Mouse (Mus musculus): ENCODE measurements around the gene Ampd2. TPM values are rescaled to one million over a fixed set of nuclear protein-coding genes. Genes with fewer than 3 reads are reported as not detected.

Ampd2 gene
- total RNA-seq (2021), result 10 to 100 TPM; 48.1 to 50.3 TPM

DNA sequence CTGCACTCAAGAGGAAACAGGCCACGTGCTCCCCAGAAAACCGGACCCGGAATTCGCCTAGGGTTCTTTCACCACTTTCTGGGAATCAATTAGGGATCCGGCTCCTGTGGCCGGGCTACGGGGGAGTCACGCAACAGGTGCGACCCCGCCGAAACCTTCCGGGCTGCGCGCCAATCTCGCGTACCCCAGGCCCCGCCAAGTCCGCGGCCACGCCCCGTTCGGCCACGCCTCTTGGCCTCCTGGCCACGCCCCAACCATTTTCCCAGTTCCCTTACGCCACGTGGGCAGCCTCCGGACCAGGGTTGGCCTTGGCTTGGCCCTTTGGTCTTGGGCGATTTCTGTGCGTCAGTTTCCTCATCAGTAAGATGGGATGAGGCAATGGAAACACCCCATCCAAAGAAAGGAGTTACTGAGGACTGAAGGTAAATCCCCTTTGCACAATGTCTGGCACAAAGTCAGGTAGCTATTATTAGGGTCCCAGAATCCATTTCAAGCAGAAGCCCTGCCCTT is at the start of gene Ampd2:
Gene Ampd2 (minus strand): TSS at position 182 of the 510 bp plus-strand sequence.
- intact Hi-C loops (cut with DNase I), result no loop called here
- peak in 1 of 2 experiments; percentile 40 for DNase-seq (ENCODE audit: low spot score in 2 of 2)

DNA sequence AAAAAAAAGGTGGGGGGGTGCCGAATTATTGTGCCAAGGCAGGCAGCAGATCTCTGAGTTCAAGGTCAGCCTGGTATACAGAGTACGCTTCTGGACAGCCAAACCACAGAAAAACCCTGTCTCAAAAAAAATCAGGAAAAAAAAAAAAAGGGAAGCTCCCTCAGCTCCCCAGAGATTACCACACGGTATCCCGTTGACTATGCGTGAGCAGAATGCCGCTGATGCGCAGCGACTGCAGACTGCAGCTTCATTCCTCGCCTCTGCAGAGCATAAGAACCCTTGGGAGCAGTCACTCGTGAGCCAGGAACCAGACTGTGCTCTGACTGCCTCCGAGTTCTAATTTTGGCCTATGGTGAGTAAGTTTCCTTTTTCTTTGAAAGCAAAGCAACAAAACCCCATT is 48.2 kb upstream of the Ampd2 start:
- peak; percentile 63 to 92 for DNase-seq (ENCODE audit: low spot score in 2 of 2)
- intact Hi-C loops (cut with DNase I), result no loop called here

DNA sequence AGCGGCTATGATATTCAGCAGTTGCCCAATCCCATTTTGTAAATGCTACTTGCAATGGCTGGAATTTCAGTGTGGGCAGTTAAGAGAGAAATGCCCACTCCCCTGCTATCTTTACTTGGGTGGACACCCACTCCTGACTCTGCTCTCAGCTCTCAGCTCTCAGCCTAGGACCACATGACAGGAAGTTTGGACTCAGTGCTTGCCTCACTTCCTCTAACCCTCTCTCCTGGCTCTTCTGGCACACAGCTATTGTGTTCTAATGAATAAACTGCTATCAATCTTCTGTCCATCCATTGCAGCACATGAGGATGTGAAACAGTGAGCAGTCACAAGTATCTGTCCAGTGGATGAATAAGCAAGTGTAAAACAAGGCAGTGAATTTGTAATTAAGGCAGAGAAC is 46.0 kb upstream of the Ampd2 start:
- DNase-seq (ENCODE audit: low spot score in 2 of 2), result no peak

DNA sequence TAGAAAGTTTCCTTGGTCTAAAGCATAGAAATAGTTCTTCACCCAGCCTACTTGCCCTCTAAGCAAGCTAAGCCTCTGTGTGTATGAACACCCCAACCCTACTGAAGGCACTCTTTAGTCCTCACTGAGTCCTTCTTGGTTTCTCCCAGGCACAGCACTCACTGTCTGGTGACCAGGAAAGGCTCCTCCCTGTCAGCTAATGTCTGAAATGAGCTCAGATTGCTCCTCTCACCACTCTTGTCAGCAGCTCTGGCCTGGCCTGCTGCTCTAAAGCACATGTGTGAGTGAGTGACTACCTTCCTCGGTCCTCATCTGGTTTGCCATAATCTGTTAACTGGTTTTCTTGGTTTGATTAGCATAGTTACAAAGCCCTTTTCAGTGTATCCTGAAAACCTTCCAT is 45.4 kb upstream of the Ampd2 start:
- intact Hi-C loops (cut with DNase I), result no loop called here
- DNase-seq (ENCODE audit: low spot score in 2 of 2), result no peak

More for the DNA sequence above, 46.0 kb upstream of the Ampd2 start:
- intact Hi-C loops (cut with DNase I), result no loop called here

DNA sequence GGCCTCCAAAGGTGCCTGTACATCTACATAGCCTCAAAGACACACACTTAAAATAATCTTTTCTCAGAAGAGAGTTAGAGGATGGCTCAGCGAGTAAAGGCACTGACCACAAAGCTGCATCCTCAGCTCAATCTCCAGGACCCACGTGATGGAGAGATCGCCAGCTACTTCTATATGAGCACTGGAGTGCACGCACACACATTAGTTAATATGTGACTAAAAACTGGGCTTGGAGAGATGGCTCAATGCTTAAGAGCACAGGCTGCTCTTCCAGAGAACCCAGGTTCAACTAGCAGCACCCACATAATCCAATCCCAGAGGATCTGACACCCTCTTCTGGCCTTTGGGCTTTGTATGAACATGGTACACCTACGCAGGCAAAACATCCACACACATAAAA is 44.8 kb upstream of the Ampd2 start:
- intact Hi-C loops (cut with DNase I), result no loop called here
- DNase-seq (ENCODE audit: low spot score in 2 of 2), result no peak

DNA sequence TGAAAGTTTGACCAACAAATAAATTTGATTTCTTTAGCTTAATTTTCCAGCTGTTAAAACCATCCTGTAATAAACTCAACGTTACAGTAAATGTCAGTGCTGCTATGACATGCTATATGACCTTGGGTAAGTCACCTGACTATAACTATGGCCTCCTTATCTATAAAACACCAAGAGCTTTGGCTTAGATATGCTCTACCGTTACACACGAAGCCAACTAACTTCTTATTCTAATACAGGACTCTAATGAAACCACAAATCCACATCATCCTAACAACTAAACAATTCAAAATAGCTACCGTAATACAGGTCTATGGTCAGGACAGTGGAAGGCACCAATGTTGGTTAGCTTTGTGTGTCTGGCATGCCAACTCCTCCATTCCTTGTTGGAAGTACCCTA is 43.4 kb upstream of the Ampd2 start:
- DNase-seq (ENCODE audit: low spot score in 2 of 2), result no peak
- intact Hi-C loops (cut with DNase I), result no loop called here

DNA sequence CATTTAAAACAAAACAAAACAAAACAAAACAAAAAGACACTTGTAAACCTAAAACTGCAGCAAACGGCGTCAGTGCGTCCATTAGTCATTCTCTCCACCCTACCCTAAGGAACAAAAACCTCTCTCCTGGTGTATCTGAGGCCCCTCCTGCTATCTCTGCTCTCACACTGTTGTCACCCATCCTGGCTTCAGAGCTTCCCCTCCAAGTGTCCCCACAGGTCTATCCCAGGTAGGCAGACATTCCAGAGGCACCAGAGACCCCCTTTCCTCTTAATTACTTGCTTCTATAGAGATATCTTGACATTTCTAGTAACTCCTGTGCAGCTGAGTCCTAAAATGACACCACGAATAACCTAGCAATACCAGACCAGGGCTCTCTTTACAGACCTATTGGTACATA is 42.9 kb upstream of the Ampd2 start:
- intact Hi-C loops (cut with DNase I), result no loop called here
- no peak for DNase-seq (ENCODE audit: low spot score in 2 of 2)

DNA sequence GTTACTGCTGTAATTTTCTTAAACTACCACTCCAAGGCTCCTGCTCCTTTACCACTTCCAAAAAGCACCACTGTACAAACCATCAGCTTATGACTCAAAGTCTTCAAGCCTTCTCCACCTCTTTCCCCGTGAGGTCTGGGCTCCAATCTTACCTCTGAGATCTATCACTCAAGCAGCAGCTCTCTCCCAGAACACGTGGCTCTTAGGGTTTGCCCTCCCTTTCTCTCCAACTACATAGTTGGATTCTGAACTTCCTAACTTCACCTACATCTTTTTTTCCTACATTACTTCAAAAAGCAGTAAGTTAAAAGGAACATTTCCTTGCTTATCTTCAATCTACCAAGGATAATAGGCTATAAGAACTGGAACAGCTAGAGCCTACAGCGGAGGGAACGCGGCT is 42.1 kb upstream of the Ampd2 start:
- intact Hi-C loops (cut with DNase I), result no loop called here
- DNase-seq (ENCODE audit: low spot score in 2 of 2), result no peak

DNA sequence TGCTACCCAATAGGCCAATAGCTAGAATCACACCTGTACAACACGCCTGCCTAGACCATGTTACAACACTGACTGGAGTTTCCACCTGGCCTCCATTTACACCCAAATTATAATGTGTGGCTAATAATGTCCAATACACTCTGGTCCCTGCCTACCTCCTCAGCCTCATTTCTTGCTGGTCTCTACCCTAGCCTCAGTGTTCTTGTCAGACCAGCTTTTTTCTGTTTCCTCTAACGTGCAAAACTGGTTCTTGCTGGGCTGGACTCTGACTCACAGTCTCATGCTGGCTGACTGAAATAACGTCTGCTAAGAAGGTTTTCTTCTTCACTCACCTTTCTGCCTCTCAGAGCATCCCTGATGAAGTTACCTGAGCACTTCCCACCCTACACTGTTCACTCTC is 39.9 kb upstream of the Ampd2 start:
- intact Hi-C loops (cut with DNase I), result no loop called here
- DNase-seq (ENCODE audit: low spot score in 2 of 2), result no peak

DNA sequence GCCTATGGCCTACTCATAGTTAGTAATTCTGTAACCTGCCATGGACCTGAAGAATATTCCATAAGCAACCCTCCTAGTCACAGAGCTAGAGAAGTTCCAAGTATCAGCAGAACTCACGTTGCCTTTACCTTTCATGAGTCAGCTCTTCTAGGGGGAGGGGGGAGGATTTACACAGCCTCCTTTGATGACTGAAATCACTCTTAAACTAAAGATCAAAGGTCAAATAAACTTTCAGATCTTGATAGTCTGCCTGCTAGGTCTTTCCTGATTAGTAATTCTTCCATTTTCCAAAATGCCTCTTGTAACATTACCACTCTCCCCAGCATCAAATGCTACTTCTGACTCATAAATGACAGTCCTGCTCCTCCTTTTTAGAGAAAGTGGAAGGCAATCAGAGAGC is 37.7 kb upstream of the Ampd2 start:
- intact Hi-C loops (cut with DNase I), result no loop called here
- no peak for DNase-seq (ENCODE audit: low spot score in 2 of 2)

DNA sequence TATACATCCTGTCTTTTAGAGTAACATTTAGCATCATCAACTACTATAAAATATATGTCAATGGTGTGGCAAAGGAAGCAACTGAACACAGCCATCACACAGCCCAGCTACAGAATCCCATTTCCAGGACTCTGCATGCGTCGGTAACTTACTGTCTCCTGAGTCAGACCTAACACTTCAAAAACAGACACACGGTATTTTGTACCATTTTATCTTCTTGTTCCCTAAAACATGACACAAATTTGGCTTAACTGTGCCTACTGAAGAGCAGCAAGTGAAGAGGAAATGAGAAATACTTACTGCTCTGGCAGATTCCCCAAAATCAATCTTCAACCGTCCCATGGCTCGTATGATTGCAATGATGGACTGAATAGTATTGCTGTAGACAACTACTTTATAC is 36.8 kb upstream of the Ampd2 start:
- peak in 1 of 2 experiments; percentile 40 for DNase-seq (ENCODE audit: low spot score in 2 of 2)
- intact Hi-C loops (cut with DNase I), result no loop called here

DNA sequence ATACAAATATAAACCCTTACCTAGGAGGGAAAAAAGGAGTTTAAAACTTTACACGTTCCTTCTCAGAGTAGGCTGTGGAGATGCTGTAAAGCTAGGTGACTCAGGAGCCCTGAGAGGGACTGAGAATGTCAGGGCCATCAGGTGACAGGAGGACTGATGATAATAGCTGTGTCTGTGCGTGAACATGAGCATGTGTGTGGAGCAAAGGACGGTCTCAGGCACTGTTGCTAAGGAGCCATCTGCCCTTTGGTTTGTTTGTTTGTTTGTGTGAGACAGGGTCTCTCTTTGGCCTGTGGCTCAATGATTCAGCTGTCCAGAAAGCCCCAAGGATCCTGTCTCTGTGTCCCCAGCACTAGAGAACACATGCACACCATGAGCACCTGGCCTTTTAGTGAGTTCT is 34.6 kb upstream of the Ampd2 start:
- intact Hi-C loops (cut with DNase I), result no loop called here
- no peak for DNase-seq (ENCODE audit: low spot score in 2 of 2)

DNA sequence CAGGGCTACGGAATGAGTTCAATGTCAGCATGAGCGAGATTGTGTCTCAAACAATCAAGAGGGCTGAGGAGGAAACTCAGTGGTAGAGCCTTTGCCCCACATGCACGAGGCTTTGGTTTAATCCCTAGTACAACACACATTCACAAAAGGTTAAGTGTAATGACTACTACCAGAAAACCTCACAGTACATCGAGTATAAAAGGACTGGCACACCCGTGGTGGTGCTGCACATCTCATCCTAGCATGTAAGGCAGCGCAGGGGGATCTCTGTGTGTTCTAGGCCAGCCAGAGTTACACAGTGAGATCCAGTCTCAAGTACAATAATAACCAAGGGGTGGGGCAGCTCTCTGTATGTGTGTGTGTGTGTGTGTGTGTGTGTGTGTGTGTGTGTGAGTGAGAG is 31.0 kb upstream of the Ampd2 start:
- intact Hi-C loops (cut with DNase I), result no loop called here
- DNase-seq (ENCODE audit: low spot score in 2 of 2), result no peak

DNA sequence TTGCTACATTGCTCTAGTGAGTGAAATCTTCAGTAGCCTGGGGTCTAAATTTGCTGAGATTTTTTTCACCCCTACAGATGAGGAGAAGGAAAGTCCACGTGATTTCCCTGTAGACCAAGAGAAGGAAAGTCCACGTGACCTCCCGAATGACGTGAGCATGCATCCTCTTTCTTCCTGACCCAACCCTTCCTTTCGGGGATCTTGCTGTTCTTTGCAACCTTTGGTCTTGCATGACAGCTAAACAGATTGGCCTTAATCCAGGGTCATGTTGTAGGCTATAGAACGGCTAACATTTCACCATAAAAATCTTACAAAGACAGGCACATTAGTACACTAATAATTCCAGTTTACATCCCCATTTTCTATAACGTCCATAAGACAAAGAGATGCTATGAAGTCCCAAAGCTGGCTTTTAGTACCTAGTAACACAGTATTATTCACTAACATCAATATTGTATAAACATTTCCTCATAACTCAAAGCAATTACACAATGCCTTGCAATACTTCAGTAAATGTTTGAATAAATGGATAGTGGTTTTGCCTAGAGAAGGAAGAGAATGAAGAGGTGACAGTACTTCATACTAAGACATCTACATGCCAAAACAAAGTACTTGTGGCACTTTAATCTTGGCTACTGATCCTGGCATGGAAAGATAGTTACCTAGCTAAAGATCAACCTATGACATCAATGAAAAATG is 27.3 kb upstream of the Ampd2 start:
- DNase-seq (ENCODE audit: low spot score in 2 of 2), result no peak
- intact Hi-C loops (cut with DNase I), result no loop called here

DNA sequence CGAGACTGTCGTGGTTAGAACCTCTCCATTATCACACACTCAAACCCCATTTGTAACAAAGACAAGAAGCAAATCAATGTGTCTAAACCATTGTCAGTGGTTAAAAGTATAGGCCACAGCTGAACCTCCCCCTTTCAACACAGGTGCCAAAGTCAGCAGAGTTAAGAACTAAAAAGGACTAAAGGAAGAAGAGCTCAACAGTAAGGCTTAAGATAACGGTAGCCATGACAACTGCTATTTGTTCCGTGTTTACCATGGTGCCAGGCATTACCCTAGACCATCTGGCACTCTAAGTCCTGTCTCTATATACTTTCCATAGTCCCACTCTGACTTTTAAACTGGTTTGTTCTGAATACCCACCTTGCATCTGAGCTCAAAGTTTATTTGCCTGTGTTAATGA is 26.2 kb upstream of the Ampd2 start:
- intact Hi-C loops (cut with DNase I), result no loop called here
- DNase-seq (ENCODE audit: low spot score in 2 of 2), result peak in 1 of 2 experiments; percentile 23

DNA sequence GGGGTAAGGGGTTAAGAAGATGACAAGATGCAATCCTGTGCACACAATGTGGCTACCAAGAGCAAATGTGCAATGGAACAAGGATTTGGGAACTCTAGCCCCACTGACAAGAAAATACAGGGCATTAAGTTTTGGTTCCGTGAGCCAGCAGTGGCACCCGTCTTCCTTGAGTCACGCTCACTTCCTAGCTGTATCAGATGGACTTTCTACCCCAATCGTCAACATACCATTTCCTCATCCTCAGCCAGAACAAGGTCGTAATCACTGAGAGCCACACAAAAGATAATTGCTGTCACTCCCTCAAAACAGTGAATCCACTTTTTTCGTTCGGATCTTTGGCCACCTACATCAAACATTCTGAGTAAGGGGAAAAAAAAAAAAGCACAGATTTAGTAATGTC is 25.8 kb upstream of the Ampd2 start:
- intact Hi-C loops (cut with DNase I), result no loop called here
- no peak for DNase-seq (ENCODE audit: low spot score in 2 of 2)

DNA sequence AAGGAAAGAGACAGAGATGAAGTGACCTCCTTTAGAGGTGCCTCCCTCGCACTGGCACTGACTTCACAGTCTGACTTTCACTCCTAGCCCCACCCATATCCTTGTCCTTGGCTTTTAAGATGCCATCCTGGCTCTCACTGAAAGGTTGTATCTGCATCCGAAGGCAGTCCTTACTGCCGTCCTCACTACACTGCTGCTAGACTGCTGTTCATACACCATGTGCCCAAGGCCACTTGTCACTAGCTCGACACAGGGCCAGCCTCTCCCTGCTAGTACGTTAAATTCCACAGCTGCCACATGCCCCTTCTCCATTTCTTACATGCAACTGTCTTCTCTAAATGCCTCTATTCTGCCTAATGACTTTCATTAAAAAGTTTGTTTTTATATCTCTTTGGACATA is 24.9 kb upstream of the Ampd2 start:
- intact Hi-C loops (cut with DNase I), result no loop called here
- no peak for DNase-seq (ENCODE audit: low spot score in 2 of 2)

DNA sequence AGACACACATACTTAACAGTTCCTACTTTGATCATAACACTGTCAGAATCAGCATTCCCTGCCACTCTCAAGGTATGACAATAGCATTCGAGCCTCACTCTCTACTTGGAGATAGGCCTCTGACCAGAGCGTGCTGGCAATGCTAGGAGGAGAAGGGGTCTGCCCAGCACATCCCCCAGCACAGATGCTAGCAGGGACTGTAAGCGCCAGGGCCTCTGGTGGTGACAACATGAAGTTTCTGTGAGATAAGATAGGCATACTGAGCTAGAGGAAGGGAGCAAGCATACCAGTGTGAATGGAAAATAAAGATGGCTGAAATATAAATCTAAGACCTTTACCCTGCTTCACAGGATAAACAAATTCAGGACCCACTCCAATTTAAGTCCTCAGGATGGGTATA is 18.8 kb upstream of the Ampd2 start:
- DNase-seq (ENCODE audit: low spot score in 2 of 2), result no peak
- intact Hi-C loops (cut with DNase I), result no loop called here

DNA sequence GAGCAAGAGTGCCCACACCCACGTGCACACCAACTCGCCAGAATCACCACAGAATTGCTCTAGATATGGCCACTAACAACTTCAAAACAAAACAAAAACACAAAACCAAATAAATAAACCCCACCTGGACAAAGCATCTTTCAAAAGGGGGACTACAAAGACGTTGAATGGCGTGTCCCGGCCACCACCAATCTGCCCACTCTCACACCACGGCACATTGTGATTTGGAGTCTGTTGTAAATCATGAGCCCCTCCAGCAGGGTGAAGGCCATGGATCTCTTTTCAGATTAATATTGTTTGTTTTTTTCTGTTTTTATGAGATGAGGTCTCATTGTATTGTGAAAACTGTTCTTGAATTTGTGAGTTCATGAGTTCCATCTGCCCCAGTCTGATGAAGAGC is 15.6 kb upstream of the Ampd2 start:
- intact Hi-C loops (cut with DNase I), result no loop called here
- DNase-seq (ENCODE audit: low spot score in 2 of 2), result no peak

DNA sequence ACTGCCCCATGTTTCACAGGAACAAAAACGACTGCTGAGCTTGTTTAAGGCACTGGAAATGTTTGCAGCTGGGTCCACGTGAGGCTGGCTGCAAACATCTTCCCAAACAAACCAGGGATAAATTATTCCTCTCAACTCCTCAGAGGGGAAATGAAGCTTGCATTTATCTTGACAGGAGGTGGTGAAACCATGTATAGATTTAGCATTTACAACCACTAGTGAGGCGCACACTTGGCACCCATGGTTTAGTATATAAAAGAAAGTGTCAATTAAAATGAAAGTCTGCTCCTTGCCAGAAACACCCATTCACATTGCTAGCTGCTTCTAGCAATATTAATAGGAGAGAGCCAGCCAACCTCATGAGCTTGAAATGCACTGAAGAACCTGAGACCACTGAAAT is 15.1 kb upstream of the Ampd2 start:
- intact Hi-C loops (cut with DNase I), result no loop called here
- peak in 1 of 2 experiments; percentile 55 for DNase-seq (ENCODE audit: low spot score in 2 of 2)

DNA sequence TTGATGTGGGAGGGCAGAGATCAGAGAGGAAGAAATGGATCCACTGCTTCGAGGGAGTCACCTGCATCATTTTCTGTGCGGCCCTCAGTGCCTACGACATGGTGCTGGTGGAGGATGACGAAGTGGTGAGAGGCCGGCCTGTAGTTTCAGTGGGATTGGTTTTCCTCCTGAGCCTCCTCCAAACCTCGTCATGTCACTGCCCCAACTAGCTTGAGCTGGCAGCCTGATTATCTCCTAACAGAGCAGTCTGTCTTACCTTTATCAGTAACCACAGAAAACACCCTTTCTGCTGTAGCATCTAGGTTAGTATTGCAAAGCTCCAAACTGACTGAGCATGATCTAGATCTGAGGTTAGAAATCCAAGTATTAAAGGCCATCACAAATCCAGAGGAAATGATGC is 11.9 kb upstream of the Ampd2 start:
- intact Hi-C loops (cut with DNase I), result no loop called here
- DNase-seq (ENCODE audit: low spot score in 2 of 2), result no peak

DNA sequence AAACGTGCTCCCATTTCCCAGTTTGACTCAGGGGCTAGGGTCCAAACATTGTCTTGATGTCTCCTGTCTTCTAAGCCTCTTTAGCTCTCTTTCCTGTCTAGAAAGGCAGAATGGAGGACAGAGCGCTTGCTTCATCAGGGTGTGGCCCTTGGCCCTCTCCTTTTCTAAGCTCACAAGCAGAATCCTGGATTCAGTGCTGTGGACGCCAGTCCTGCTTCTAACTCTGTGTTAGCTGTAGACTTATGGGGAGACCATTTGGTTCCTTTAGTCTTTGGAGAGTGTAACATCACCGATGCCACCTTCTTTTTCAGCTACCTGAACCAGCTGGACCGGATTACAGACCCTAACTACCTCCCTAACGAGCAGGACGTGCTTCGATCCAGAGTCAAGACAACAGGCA is 11.2 kb upstream of the Ampd2 start:
- intact Hi-C loops (cut with DNase I), result no loop called here
- DNase-seq (ENCODE audit: low spot score in 2 of 2), result no peak
